In genomic region chr12:34661378-34661777, GRCm38 (mm10) we compare ENCODE assay signal across 15 mouse cellular contexts.
A peak's percentile ranks its signal among the peaks of the same experiment; 100 is the strongest.
DNase-seq lines count a peak whose midpoint lies in the region; ATAC-seq and TF ChIP-seq lines count a peak whose summit lies in the region.
"Had no signal": no experiment of that assay in that cellular context is flagged by ENCODE, and none has a peak within 500 bp of the region (broad histone marks: within the 10 kb centered on the region; RNA-seq: fewer than 3 reads in every experiment).

No protein-coding gene starts in this region.

- no peak overlapping the region for H3K4me3 ChIP-seq in forebrain, embryonic 13.5 days
- no peak overlapping the region for H3K4me3 ChIP-seq in forebrain, embryonic 11.5 days (ENCODE audit: low read depth, low read length)
- H3K4me3 ChIP-seq in left cerebral cortex, adult 2 months, result no peak overlapping the region
- no peak overlapping the region for H3K4me3 ChIP-seq in CH12.LX (replicated peaks in 1 of 3; ENCODE audit: low read depth in 2 of 3, low read length in 2 of 3, poor library complexity in 1 of 3)
- H3K4me3 ChIP-seq in neural tube, embryonic 13.5 days, result no peak overlapping the region
- no peak overlapping the region for H3K4me3 ChIP-seq in kidney, adult 2 months (ENCODE audit: insufficient read depth, low read depth, low read length)
- H3K4me3 ChIP-seq: kidney, embryonic 15.5 days; limb, embryonic 13.5 days; lung, embryonic 15.5 days had no signal

- no peaks in the 10 kb centered on the region for H3K9me3 ChIP-seq in forebrain, embryonic 13.5 days (replicated peaks)
- no peaks in the 10 kb centered on the region for H3K9me3 ChIP-seq in forebrain, embryonic 11.5 days (ENCODE audit: control insufficient read depth, low read length)
- H3K9me3 ChIP-seq in CH12.LX (replicated peaks; ENCODE audit: low read length), result no peaks in the 10 kb centered on the region
- no peaks in the 10 kb centered on the region for H3K9me3 ChIP-seq in neural tube, embryonic 13.5 days
- H3K9me3 ChIP-seq: kidney, embryonic 15.5 days; limb, embryonic 13.5 days; lung, embryonic 15.5 days had no signal

- intact Hi-C loops in left cerebral cortex, adult 2 months (cut with DNase I), result no loop called here

- H3K27ac ChIP-seq in forebrain, embryonic 13.5 days, result no peak overlapping the region
- H3K27ac ChIP-seq in forebrain, embryonic 11.5 days (ENCODE audit: low read depth, low read length), result no peak overlapping the region
- no peak overlapping the region for H3K27ac ChIP-seq in left cerebral cortex, adult 2 months
- no peak overlapping the region for H3K27ac ChIP-seq in CH12.LX (ENCODE audit: insufficient read depth, low read depth)
- H3K27ac ChIP-seq in neural tube, embryonic 13.5 days (replicated peaks), result no peak overlapping the region
- H3K27ac ChIP-seq in kidney, adult 2 months (ENCODE audit: insufficient read depth, low read depth, low read length), result no peak overlapping the region
- H3K27ac ChIP-seq: kidney, embryonic 15.5 days; limb, embryonic 13.5 days; lung, embryonic 15.5 days had no signal

- TF ChIP-seq EP300 in CH12.LX (IDR thresholded peaks at IDR 0.05; ENCODE audit: low read length), result no peak

- dilution Hi-C loops in CH12.LX (cut with MboI; ENCODE audit: extremely low pct_ligation_motif_present, extremely low pct_unique_long_range_greater_than_20kb, low sequenced_read_pairs), result no loop called here

- peak; percentile 33 for TF ChIP-seq CTCF in left cerebral cortex, adult 2 months (IDR thresholded peaks at IDR 0.05)
- peak in 1 of 2 experiments; percentile 49; a peak in 2 of 4 replicates for TF ChIP-seq CTCF in CH12.LX (conservative IDR thresholded peaks at IDR 0.05 in 1 of 2, IDR thresholded peaks at IDR 0.05 in 1 of 2; ENCODE audit: low read depth in 2 of 2, low read length in 2 of 2)
- no peak for TF ChIP-seq CTCF in kidney, adult 2 months (conservative IDR thresholded peaks at IDR 0.05; ENCODE audit: insufficient read depth, insufficient read length, low read depth, low read length)

- no peak overlapping the region for H3K4me2 ChIP-seq in forebrain, embryonic 13.5 days
- no peak overlapping the region for H3K4me2 ChIP-seq in forebrain, embryonic 11.5 days (ENCODE audit: low read depth, low read length, severe bottlenecking)
- H3K4me2 ChIP-seq in CH12.LX (ENCODE audit: insufficient read depth, low read depth, poor library complexity, severe bottlenecking), result no peak overlapping the region
- no peak overlapping the region for H3K4me2 ChIP-seq in neural tube, embryonic 13.5 days
- H3K4me2 ChIP-seq: kidney, embryonic 15.5 days; limb, embryonic 13.5 days; lung, embryonic 15.5 days had no signal

- TF ChIP-seq POLR2A in CH12.LX (IDR thresholded peaks at IDR 0.05; ENCODE audit: low read depth, low read length), result no peak
- no peak for TF ChIP-seq POLR2A in kidney, adult 2 months (IDR thresholded peaks at IDR 0.05; ENCODE audit: low read depth, low read length)

- no peaks in the 10 kb centered on the region for H3K79me2 ChIP-seq in CH12.LX (replicated peaks; ENCODE audit: control insufficient read depth, extremely low read depth, insufficient read depth, poor library complexity, severe bottlenecking)

- H3K27me3 ChIP-seq in forebrain, embryonic 13.5 days, result no peaks in the 10 kb centered on the region
- H3K27me3 ChIP-seq in forebrain, embryonic 11.5 days (ENCODE audit: control insufficient read depth, insufficient read depth, low read length), result no peaks in the 10 kb centered on the region
- no peaks in the 10 kb centered on the region for H3K27me3 ChIP-seq in CH12.LX (replicated peaks)
- H3K27me3 ChIP-seq in neural tube, embryonic 13.5 days, result no peaks in the 10 kb centered on the region
- H3K27me3 ChIP-seq in kidney, adult 2 months (replicated peaks; ENCODE audit: control insufficient read depth, insufficient read depth, low read length), result no peaks in the 10 kb centered on the region
- H3K27me3 ChIP-seq: lung, embryonic 15.5 days had no signal

- peaks cover 5% of the 10 kb centered on the region; the same call in 1 of the 2 replicates for H3K4me1 ChIP-seq in forebrain, embryonic 13.5 days
- H3K4me1 ChIP-seq in forebrain, embryonic 11.5 days (replicated peaks; ENCODE audit: control insufficient read depth, insufficient read depth, low read length), result no peaks in the 10 kb centered on the region
- H3K4me1 ChIP-seq in CH12.LX (ENCODE audit: control insufficient read depth in 1 of 2, insufficient read depth in 2 of 2), result no peaks in the 10 kb centered on the region
- H3K4me1 ChIP-seq in neural tube, embryonic 13.5 days (replicated peaks), result no peaks in the 10 kb centered on the region
- H3K4me1 ChIP-seq in kidney, adult 2 months (ENCODE audit: control insufficient read depth, insufficient read depth, low read length), result no peaks in the 10 kb centered on the region
- H3K4me1 ChIP-seq: lung, embryonic 15.5 days had no signal

- in situ Hi-C loops in CH12.LX (cut with MboI; ENCODE audit: low pct_ligation_motif_present, low pct_unique_long_range_greater_than_20kb, low sequenced_read_pairs), result loop anchor here (10.0 to 25.0 kb wide), 2 partner anchors 351 to 523 kb away; no protein-coding TSS in a partner anchor

- peak; percentile 40 for TF ChIP-seq RAD21 in CH12.LX (IDR thresholded peaks at IDR 0.05; ENCODE audit: low read depth, low read length)

- ATAC-seq in forebrain, embryonic 13.5 days, result peak; percentile 46; the same call in 1 of the 2 replicates
- no peak for ATAC-seq in forebrain, embryonic 11.5 days (replicated peaks; ENCODE audit: low FRiP score)
- ATAC-seq in neural tube, embryonic 13.5 days (ENCODE audit: low read depth), result 0 out of 2 replicates have a peak, but pooled peaks have one; percentile 48

- no peaks in the 10 kb centered on the region for H3K36me3 ChIP-seq in forebrain, embryonic 13.5 days (ENCODE audit: poor library complexity, severe bottlenecking)
- no peaks in the 10 kb centered on the region for H3K36me3 ChIP-seq in forebrain, embryonic 11.5 days (ENCODE audit: control insufficient read depth, insufficient read depth, low read length)
- no peaks in the 10 kb centered on the region for H3K36me3 ChIP-seq in CH12.LX (replicated peaks in 1 of 2; ENCODE audit: control insufficient read depth in 1 of 2, insufficient read depth in 1 of 2, low read length in 1 of 2)
- no peaks in the 10 kb centered on the region for H3K36me3 ChIP-seq in neural tube, embryonic 13.5 days
- H3K36me3 ChIP-seq in kidney, adult 2 months (ENCODE audit: control insufficient read depth, insufficient read depth, low read length), result no peaks in the 10 kb centered on the region
- H3K36me3 ChIP-seq: kidney, embryonic 15.5 days; limb, embryonic 13.5 days; lung, embryonic 15.5 days had no signal

- H3K9ac ChIP-seq in forebrain, embryonic 13.5 days, result no peak overlapping the region
- H3K9ac ChIP-seq in forebrain, embryonic 11.5 days (ENCODE audit: low read length), result no peak overlapping the region
- H3K9ac ChIP-seq in CH12.LX (ENCODE audit: insufficient read depth, low read depth), result no peak overlapping the region
- H3K9ac ChIP-seq in neural tube, embryonic 13.5 days, result no peak overlapping the region
- H3K9ac ChIP-seq: kidney, embryonic 15.5 days; limb, embryonic 13.5 days; lung, embryonic 15.5 days had no signal

- DNase-seq in forebrain, embryonic 11.5 days (ENCODE audit: low spot score), result no peak
- no peak for DNase-seq in left cerebral cortex, adult 2 months (ENCODE audit: extremely low spot score in 1 of 2, low spot score in 2 of 2)
- DNase-seq in left cerebral cortex, adult 11 months (ENCODE audit: low spot score), result no peak
- peak; percentile 12 for DNase-seq in CH12.LX (ENCODE audit: extremely low read depth)
- no peak for DNase-seq in testis, postnatal 14 days (ENCODE audit: low spot score)
- DNase-seq in kidney, adult 2 months, result no peak
- DNase-seq: cerebellum, adult 18-20 months; gastrocnemius, postnatal 25 days; heart, postnatal 10 days; spleen, adult 18-20 months had no signal

TF ChIP-seq in CH12.LX, 34 proteins besides CTCF, POLR2A, EP300 and RAD21:
- TF ChIP-seq SMC3 (IDR thresholded peaks at IDR 0.05; ENCODE audit: low read depth, low read length) (peak; percentile 44), NRF1 (IDR thresholded peaks at IDR 0.05; ENCODE audit: low read depth, low read length) (no peak), NELFE (IDR thresholded peaks at IDR 0.05; ENCODE audit: low read depth, low read length) (no peak), ZKSCAN1 (IDR thresholded peaks at IDR 0.05; ENCODE audit: borderline replicate concordance, low read depth, low read length) (no peak), ZC3H11A (IDR thresholded peaks at IDR 0.05; ENCODE audit: low read depth, low read length) (no peak), USF1 (IDR thresholded peaks at IDR 0.05; ENCODE audit: low read depth, low read length) (no peak)
